Mouse (Mus musculus) liver, adult 2 months (tissue): Measurements from ENCODE around the gene Akap10.

Experiments used
- CTCF ChIP-seq: fragments of 200-500 bp; IDR thresholded peaks from 2 replicates; pipeline ENCODE4 v1.5.1; 2011; ENCODE audit warnings: low read depth, low read length, control low read depth
- POLR2A ChIP-seq: fragments of 200-500 bp; IDR thresholded peaks from 2 replicates; pipeline ENCODE4 v1.6.1; 2011; ENCODE audit warnings: low read length, control low read depth; ENCODE audit not compliant: insufficient read depth; ENCODE audit errors: extremely low read depth

DNA sequence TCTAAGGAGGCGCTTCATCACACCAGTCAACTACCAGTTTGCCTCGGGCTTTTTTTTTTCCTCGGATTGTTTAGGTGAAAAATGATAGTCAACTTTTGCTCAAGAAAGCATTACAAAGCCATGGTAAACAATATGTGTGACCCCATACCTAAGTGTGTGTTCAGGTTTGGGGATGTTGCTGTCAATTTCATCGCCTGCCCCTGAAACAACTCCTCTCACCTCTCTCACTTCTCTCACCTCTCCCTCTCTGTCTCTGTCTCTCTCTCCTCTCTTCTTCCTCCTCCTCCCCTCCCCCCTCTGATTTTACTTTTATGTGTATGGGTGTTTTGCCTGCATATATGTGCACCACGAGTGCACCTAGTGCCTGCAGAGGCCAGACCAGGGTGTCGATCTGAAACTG lies 74.5 kb downstream of the Akap10 start:
- TF ChIP-seq CTCF = no peak
- no peak for TF ChIP-seq POLR2A
